Mouse (Mus musculus) right cerebral cortex, adult 2 months (tissue): ENCODE measurements around the gene Wwp2.

ENCODE experiments used
- DNase-seq, 2 experiments: peaks; one replicate each; pipeline ENCODE4 v3.0.0; 2021 to 2022; ENCODE audit warnings: low spot score in 2 of 2

The Wwp2 gene

DNA sequence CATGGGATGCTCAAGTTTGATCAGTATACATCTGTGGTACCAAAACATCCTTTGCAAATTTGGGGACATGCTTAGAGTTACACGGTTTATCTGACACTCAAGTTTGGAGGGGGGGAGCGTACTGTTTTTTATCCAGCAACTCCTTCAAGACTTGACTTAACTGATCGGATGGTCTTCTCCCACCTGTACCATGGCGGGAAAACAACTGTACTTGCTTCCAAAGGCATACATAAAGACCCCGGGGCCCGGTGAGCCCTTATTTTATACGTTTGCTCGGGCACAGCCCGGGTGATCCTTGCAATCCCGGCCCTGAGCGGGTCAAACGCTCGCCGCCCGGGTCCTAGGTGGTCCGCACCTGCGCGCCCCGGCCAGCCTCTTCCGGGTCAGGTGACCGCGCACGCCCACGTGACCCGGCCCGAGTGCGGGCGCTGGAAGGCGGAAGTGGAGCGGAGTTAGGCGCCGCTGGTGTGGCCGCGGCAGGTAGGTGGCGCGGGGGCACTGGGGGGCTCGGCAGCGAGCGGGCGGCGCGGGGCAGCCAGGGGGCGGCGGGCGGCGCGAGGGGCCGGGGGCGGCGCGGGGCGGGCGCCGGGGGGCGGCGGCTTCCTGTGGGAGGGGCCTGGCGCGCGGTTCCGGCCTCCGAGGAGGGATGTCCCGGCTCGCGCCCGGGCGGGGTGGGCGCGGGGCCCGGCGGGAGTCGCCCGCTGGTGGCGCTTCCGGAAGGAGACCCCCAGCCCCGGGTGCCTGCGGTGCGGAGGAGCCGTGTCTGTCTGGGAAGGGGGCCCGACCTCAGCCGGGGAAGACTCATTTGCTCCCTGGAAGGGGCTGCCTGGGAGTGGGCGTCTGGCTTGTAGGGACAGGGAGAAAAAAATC, at the start of gene Wwp2:
TSS of gene Wwp2 (plus strand) at position 404 of the 870 bp plus-strand sequence.
- peak; percentile 67 to 72 for DNase-seq

GRCm38 (mm10) chr8:107386642-107387041, 49.5 kb upstream of the Wwp2 start:
- no peak for DNase-seq

- DNase-seq = no peak
Measured at GRCm38 (mm10) chr8:107387861-107388260, 48.3 kb upstream of the Wwp2 start.

GRCm38 (mm10) chr8:107389557-107389956, 46.6 kb upstream of the Wwp2 start:
- DNase-seq = peak in 1 of 2 experiments; percentile 13

GRCm38 (mm10) chr8:107390476-107391135, 45.6 kb upstream of the Wwp2 start:
- DNase-seq = no peak

DNA sequence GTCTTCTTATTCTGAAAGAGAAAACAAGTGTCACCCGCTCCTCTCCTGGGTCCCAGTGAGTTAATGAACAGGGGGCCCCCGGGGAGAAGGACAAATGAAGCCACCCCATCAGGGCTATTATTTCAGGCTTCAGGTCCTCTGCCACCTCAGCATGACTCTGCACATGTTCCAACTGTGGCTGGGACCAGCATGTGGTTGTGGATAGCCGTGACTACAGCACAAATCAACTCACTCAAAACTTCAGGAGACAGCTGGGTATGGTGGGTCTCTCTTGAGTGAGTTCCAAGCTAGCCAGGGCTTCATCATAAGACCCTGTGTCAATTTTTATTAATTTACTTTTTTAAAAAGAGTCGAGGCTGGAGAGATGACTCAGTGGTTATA, 45.0 kb upstream of the Wwp2 start:
- DNase-seq = no peak

- no peak for DNase-seq
Measured at GRCm38 (mm10) chr8:107395397-107395796, 40.8 kb upstream of the Wwp2 start.

- DNase-seq = no peak
Measured at GRCm38 (mm10) chr8:107396106-107396670, 40.0 kb upstream of the Wwp2 start.

GRCm38 (mm10) chr8:107397665-107398064, 38.5 kb upstream of the Wwp2 start:
- DNase-seq = no peak

GRCm38 (mm10) chr8:107399495-107399894, 36.7 kb upstream of the Wwp2 start:
- DNase-seq = no peak

- no peak for DNase-seq
Measured at GRCm38 (mm10) chr8:107401866-107402265, 34.3 kb upstream of the Wwp2 start.

DNA sequence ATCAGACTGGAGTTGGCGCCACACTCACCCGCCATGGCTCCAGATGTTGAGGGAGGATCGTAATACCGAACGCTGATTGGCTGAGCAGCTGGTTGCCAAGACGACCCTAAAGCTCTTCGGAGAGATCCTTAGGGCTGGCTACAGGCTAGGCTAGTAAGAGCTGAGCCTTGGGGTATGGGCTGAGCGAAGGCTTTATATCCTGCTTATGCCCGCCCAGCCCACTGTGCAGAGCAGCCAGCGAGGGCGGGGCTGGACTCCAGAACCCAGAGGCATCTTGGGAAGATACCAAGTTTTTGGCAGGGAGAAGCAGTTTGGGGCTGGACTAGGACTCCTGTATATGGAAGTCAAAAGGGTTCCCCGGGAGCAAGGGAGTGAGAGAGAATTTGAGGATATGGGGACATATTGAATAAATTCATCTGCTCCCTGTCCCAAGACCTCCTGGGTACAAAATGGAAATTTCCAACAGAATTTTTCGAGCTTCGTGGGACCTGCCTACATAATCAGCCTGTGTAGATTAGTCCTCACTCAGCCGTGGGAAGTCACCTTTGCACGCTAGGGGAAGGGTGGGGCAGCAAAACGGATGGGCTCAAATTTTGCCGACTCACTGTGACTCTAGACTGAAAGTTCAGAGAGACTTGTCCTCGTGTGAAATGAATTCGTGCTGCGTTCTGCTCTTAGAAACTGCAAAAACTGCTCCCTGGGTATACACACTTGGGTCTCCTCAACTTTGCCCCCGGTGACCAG, 33.0 kb upstream of the Wwp2 start, which contains the start of gene Nqo1:
TSS of gene Nqo1 (minus strand) at position 169 of the 744 bp plus-strand sequence.
- DNase-seq = peak; percentile 51 to 65

GRCm38 (mm10) chr8:107404057-107404456, 32.1 kb upstream of the Wwp2 start:
- DNase-seq = no peak

DNA sequence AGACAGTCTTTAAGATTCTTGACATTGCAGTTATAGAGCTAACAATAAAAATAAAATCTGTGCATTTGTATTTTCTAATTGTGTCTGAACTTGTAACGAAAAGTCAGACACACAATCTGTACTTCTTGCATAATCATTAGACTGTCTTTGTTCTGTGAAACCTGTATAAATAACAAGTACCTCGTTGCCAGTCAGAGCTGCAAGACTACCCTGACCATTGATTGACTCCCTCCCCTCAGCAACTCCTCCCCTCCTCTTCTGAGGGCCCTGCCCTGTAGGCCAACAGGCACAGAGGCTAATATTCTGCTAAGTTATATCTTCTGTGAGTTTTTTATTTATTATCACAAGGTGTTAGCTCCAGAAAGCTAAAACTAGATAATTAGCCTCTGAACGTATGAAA, 30.2 kb upstream of the Wwp2 start:
- DNase-seq = no peak

- DNase-seq = peak in 1 of 2 experiments; percentile 31
Measured at GRCm38 (mm10) chr8:107411391-107411790, 24.8 kb upstream of the Wwp2 start.

DNA sequence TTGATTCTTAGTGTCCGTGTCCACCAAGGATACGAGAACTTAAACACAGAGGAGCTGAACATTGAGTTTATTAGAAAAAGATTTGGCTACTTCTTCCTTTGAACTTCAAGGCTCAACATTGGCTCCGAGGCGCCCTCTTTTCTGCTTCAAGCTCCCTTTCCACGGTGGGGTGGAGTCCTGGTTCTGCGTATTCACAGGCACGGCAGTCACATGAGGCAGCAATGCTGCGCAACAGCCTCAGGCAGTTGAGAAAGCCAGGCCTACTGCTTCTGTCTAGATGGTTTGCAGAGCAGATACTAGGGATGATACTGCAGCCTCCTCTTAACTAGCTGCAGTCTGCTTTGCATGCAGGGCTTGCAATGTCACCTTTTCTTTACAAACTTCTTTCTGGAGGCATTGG, 23.6 kb upstream of the Wwp2 start:
- no peak for DNase-seq

- no peak for DNase-seq
Measured at GRCm38 (mm10) chr8:107413881-107414280, 22.3 kb upstream of the Wwp2 start.

- DNase-seq = no peak
Measured at GRCm38 (mm10) chr8:107417001-107417400, 19.2 kb upstream of the Wwp2 start.

DNA sequence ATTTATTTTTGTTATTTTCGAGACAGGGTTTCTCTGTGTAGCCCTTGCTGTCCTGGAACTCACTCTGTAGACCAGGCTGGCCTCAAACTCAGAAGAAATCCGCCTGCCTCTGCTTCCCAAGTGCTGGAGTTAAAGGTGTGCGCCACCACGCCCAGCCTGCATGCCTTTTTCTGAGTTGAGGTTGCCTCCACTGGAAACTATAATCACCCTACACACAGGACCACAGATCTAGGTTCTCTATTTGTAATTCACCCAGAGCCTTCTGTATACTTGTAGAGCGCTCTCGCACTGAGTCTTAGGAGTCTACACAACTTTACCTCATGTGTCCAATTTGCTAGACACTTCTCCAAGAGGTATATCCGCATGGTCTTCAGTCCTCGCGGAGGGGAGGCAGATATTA, 12.0 kb upstream of the Wwp2 start:
- no peak for DNase-seq

DNA sequence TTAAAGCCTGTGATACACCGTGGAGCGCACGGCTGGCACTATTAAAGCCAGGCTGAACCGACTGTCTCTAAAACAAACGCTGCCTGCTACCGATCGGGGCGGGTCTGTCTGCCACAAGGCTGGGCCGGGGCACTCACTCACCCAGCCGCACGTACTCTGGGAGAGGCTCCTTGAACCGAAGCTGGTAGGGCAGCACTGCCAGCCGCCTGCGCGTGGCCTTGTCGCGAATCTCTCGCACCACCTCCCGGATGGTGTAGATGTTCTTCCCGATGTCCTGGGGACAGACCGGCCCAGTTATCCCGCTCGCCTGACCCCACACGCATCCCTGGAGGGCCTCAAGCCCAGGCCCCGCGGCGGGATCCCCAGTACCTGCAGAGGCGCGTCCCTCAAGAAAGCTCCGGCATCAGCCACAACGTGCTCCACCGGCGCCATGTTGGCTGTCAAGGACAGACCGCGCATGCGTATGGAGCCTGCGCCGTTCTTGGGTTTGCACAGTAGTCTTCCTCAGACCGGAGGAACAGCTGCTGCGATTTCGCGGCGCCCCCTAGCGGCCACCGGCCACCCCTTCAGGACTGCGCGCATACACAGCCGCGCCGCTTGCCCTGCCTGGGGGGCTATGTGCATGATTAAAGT, 11.5 kb upstream of the Wwp2 start, which contains the start of gene Nob1:
TSS of gene Nob1 (minus strand) at position 455 of the 633 bp plus-strand sequence.
- peak; percentile 96 to 98 for DNase-seq

GRCm38 (mm10) chr8:107425230-107425597, 11.0 kb upstream of the Wwp2 start:
- no peak for DNase-seq
